Mouse (Mus musculus) testis, adult 2 months (tissue): ENCODE data around the gene 2310022A10Rik. TPM values are rescaled to one million over a fixed set of nuclear protein-coding genes. Genes with fewer than 3 reads are reported as not detected.

Experiments used
- H3K27ac ChIP-seq: fragments of 200-500 bp; 2 replicates; pipeline ENCODE4 v1.5.1; 2012; ENCODE audit warnings: low read depth, low read length; ENCODE audit not compliant: control insufficient read depth, insufficient read depth
- H3K27me3 ChIP-seq: fragments of 200-500 bp; 2 replicates; pipeline ENCODE4 v1.6.1; 2012; ENCODE audit warnings: mild to moderate bottlenecking, low read length, moderate library complexity; ENCODE audit not compliant: control insufficient read depth, insufficient read depth
- H3K36me3 ChIP-seq: fragments of 200-500 bp; 2 replicates; pipeline ENCODE4 v1.6.1; 2012; ENCODE audit warnings: mild to moderate bottlenecking, low read length; ENCODE audit not compliant: control insufficient read depth, insufficient read depth
- H3K4me1 ChIP-seq: fragments of 200-500 bp; 2 replicates; pipeline ENCODE4 v1.6.1; 2012; ENCODE audit warnings: low read length; ENCODE audit not compliant: control insufficient read depth, insufficient read depth
- H3K4me3 ChIP-seq: fragments of 200-500 bp; 2 replicates; pipeline ENCODE4 v1.5.1; 2012; ENCODE audit warnings: low read depth, mild to moderate bottlenecking, low read length, moderate library complexity, mixed read lengths; ENCODE audit not compliant: control insufficient read depth
- CTCF ChIP-seq: fragments of 200-500 bp; IDR thresholded peaks from 2 replicates; pipeline ENCODE4 v1.5.1; 2012; ENCODE audit warnings: low read depth, mild to moderate bottlenecking, inconsistent platforms, low read length, moderate library complexity; ENCODE audit not compliant: control insufficient read depth, insufficient read depth, insufficient replicate concordance
- POLR2A ChIP-seq: fragments of 200-500 bp; IDR thresholded peaks from 2 replicates; pipeline ENCODE4 v1.6.1; 2012; ENCODE audit warnings: low read depth, mild to moderate bottlenecking, inconsistent platforms, low read length, moderate library complexity; ENCODE audit not compliant: control insufficient read depth
- polyA plus RNA-seq: library from polyadenylated mRNA; depleted of rRNA; stranded (reverse); fragments of >200 nt; gene quantifications from 2 replicates; pipeline ENCODE4 v1.2.3, GENCODE M21; 2012

2310022A10Rik gene
- polyA plus RNA-seq, 1 experiment: 27.6 TPM

DNA sequence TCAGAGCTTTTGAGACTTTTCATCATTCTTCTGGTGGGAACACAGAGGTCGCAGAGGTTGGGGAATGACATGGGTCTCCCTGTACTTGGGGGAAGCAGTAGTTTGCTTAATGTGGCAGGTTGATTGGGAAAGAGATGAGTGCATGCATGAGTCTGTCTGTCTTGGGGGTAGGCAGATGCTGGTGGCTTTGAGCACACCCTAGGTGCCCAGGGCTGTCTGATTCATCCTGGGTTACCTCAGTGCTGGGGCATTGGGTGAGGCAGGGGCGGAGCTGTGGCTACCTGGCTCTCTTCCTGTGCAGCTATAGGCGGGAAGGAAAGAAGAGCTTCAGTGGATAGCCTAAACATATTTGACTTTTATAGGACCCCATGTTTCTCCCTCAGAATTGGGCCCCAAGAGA, 55.1 kb downstream of the 2310022A10Rik start:
- H3K36me3 ChIP-seq: peaks cover 2% of the 10 kb centered on the region; the same call in 1 of the 2 replicates

DNA sequence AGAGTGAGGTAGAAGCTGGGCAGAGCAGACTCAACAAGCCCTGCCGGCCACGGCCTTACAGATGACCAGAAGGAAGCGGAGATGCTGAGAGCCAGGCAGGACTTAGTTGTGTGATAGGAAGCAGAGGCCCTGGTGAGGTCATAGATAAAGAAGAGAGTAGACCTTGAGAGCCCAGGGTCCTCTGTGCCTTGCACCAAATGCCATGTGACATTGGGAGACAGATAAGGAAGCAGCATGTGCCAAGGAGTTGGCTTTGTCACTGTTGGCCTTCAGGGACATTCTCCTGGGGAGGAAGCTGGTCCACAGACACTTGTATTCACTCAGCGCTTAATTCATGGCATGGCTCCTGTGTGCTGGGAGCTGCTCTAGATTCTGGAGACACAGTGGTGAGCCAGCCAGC, 56.3 kb downstream of the 2310022A10Rik start:
- Histone ChIP-seq H3K27ac (peak overlapping the region; percentile 36; the same call in 1 of the 2 replicates), H3K4me1 (peaks cover 14% of the 10 kb centered on the region), H3K36me3 (peaks cover 2% of the 10 kb centered on the region; the same call in 1 of the 2 replicates), H3K4me3 (no peak overlapping the region), H3K27me3 (no peaks in the 10 kb centered on the region)
- peak; percentile 45; the same call in 1 of the 2 replicates for TF ChIP-seq POLR2A
- TF ChIP-seq CTCF: no peak

More for the DNA sequence above, 55.1 kb downstream of the 2310022A10Rik start:
- TF ChIP-seq POLR2A: no peak
- Histone ChIP-seq H3K27me3 (no peaks in the 10 kb centered on the region), H3K4me3 (no peak overlapping the region), H3K4me1 (peaks cover 16% of the 10 kb centered on the region), H3K27ac (peak overlapping the region; percentile 69)

DNA sequence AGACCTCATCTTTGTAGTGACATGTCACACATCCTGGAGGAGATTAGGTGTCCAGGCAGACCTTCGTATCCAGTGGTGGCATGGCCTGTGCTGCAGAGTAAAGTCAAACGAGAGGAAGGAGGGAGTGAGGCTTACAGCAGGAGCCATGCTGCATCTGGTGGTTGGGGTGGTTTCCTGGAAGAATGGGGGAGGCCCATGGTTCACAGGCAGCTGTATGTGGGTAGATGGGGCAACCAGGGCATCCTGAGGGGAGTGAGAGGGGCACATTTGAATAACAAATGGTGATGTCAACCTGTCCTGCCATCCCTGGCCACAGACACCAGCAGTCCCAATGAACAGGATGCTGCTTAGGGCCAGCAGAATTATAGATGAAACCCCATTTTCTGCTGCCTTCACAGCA, 56.7 kb downstream of the 2310022A10Rik start:
- no peaks in the 10 kb centered on the region for H3K27me3 ChIP-seq
- H3K4me1 ChIP-seq: peaks cover 14% of the 10 kb centered on the region
- no peak overlapping the region for H3K4me3 ChIP-seq
- peak overlapping the region; percentile 36; the same call in 1 of the 2 replicates for H3K27ac ChIP-seq
- no peak for TF ChIP-seq POLR2A
- TF ChIP-seq CTCF: no peak
- peaks cover 2% of the 10 kb centered on the region; the same call in 1 of the 2 replicates for H3K36me3 ChIP-seq

DNA sequence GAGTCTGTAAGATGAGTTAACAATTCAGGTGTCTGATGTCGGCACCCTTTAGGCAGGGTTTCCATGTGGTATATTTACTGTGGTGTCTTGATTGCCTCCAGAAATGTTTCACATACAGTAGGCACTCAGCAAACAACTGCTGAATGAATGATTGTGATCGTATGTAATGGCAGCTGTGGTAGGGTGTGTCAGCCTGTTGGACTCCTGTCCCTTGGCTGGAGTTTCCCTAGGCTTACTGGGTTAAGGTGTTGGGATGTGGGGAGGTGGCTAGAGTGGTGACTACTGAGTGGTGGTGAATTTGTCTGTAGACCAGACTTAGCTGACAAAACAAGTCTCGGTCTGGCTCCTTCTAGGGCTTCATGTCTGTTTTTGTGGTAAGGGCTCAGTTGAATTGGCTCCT, 57.3 kb downstream of the 2310022A10Rik start:
- no peak overlapping the region for H3K4me3 ChIP-seq
- H3K36me3 ChIP-seq: peaks cover 2% of the 10 kb centered on the region; the same call in 1 of the 2 replicates
- TF ChIP-seq POLR2A (no peak), CTCF (no peak)
- no peaks in the 10 kb centered on the region for H3K27me3 ChIP-seq
- H3K4me1 ChIP-seq: peaks cover 14% of the 10 kb centered on the region
- no peak overlapping the region for H3K27ac ChIP-seq

DNA sequence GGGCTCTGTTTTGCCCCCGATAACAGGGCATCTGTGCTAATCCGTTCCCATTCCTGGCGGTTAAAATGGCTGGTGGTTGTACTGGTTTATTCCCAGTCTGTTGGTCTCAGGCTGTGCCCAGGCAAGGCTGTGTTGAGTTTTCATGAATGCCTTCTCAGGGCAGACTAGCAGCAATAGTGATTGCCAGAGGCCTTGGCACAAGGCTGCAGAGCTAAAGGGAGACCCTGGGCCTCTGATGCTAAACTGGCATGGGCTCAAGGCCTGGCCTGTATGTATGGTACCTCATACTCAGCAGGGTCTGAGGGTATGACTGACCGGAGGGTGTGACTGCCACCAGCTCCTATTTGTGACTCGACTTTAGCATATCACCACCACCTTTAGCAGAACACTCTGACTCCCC, 57.8 kb downstream of the 2310022A10Rik start:
- Histone ChIP-seq H3K36me3 (peaks cover 2% of the 10 kb centered on the region; the same call in 1 of the 2 replicates), H3K4me3 (no peak overlapping the region), H3K27me3 (no peaks in the 10 kb centered on the region), H3K4me1 (peaks cover 14% of the 10 kb centered on the region), H3K27ac (peak overlapping the region; percentile 19)
- no peak for TF ChIP-seq POLR2A
- TF ChIP-seq CTCF: no peak

DNA sequence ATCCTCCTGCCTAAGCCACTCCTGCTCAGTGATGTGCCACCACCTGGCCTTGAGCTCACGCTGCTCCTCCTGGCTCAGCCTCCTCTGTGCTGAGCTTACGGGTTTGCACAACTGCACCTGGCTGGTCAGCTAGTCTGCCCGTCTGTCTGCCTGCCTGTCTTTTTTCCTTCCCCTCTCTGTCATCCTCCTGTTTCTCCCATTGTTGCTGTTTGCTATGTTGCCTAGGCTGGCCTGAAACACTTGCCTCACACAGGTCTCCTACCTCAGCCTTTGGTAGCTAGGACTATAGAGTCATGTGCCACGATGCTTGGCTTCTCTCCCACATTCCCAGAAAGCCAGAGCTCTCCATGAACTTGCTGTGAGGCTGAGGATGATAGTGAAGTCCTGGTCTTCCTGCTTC, 59.9 kb downstream of the 2310022A10Rik start:
- Histone ChIP-seq H3K4me1 (peaks cover 2% of the 10 kb centered on the region; the same call in 1 of the 2 replicates), H3K4me3 (no peak overlapping the region), H3K27me3 (no peaks in the 10 kb centered on the region), H3K36me3 (peaks cover 2% of the 10 kb centered on the region; the same call in 1 of the 2 replicates), H3K27ac (peak overlapping the region; percentile 2; the same call in 1 of the 2 replicates)
- TF ChIP-seq POLR2A (no peak), CTCF (no peak)

DNA sequence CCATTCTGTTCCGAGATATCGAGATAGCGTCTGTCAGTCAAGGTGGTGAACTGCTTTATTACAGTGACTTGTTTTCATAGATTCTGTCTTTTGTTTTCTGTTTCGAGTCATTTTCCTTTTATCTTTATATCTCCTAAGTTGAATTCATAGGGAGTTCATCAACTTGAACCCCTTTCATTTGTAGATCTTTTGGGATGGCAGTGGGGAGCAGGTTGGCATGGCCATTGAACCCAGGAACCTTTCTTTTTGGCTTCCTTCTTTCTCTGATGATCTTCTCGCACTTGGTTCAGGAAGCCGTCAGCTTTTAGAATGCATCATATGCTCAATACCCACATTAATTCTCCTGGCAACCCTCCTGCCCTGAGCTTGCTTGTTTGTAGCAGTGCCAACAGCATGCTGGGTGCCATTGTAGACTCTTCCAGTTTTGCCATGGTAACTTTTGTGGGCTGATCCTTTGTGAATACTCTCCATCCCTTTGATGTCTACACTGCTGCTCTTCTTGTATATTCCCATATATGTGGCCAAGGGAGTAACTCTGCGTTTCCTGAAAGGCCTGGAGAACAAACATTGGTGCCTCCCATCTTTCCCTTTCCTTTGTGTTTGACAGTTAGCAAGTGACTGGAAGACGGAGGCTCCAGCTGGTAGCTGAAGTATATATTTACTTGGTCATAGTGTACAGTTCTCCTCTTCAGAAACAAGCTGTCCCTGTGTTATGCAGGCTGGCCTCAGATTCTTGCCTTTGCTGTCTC, 60.9 kb downstream of the 2310022A10Rik start:
- H3K27me3 ChIP-seq: no peaks in the 10 kb centered on the region
- no peak for TF ChIP-seq CTCF
- no peak for TF ChIP-seq POLR2A
- peaks cover 2% of the 10 kb centered on the region; the same call in 1 of the 2 replicates for H3K4me1 ChIP-seq
- no peak overlapping the region for H3K4me3 ChIP-seq
- H3K36me3 ChIP-seq: peaks cover 2% of the 10 kb centered on the region; the same call in 1 of the 2 replicates
- H3K27ac ChIP-seq: no peak overlapping the region

DNA sequence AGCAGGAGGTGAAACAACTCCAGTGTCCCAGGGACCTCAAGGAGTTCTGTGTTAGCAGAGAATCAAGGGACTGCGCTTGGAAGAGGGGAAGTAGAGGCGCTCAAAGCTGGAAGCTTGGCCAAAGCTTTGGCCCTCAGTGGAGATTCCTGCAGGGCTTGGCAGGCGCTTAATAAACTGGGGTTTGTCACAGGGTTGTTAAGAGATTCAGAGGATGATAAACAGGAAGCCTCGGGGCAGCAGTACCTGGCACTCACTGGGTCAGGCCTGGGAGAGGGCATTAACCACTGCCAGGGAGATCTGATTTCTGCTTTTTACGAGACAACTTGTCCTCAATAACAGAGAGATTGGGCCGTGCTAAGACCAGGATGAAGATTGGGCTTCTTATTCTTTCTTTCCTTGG, 68.0 kb downstream of the 2310022A10Rik start:
- H3K27me3 ChIP-seq: no peaks in the 10 kb centered on the region
- H3K36me3 ChIP-seq: peaks cover 2% of the 10 kb centered on the region
- TF ChIP-seq CTCF (no peak), POLR2A (no peak)
- no peaks in the 10 kb centered on the region for H3K4me1 ChIP-seq
- no peak overlapping the region for H3K27ac ChIP-seq
- no peak overlapping the region for H3K4me3 ChIP-seq
